Mouse (Mus musculus) liver, embryonic 14.5 days (tissue): ENCODE results near the gene Tpst1. TPM values are rescaled to one million over a fixed set of nuclear protein-coding genes. Genes with fewer than 3 reads are reported as not detected.

Experiments
- ATAC-seq: fragments of 200-750 bp; cut with Nextera tagmentation; 2 replicates; pipeline ENCODE4 v1.8.0; 2017; ENCODE audit warnings: moderate number of reproducible peaks, mild to moderate bottlenecking, moderate library complexity; ENCODE audit not compliant: insufficient read depth
- DNase-seq, 3 experiments: peaks; one replicate each; pipeline ENCODE4 v3.0.0-alpha.2; 2012 to 2013; ENCODE audit warnings: low read depth in 3 of 3, low spot score in 3 of 3
- H3K27ac ChIP-seq: fragments of 300-500 bp; sonication (generic); 2 replicates; pipeline ENCODE4 v1.5.1; 2014; ENCODE audit warnings: moderate library complexity, mild to moderate bottlenecking, control low read depth, inconsistent platforms
- H3K27me3 ChIP-seq: fragments of 300-500 bp; sonication (generic); 2 replicates; pipeline ENCODE4 v1.6.1; 2014; ENCODE audit warnings: mild to moderate bottlenecking, low read length, moderate library complexity; ENCODE audit not compliant: control insufficient read depth, insufficient read depth
- H3K36me3 ChIP-seq: fragments of 300-500 bp; sonication (generic); replicated peaks from 2 replicates; pipeline ENCODE4 v1.6.1; 2014; ENCODE audit warnings: low read depth; ENCODE audit not compliant: control insufficient read depth, insufficient read depth
- H3K4me1 ChIP-seq, 2 experiments: fragments of 200-500 bp in 1 of 2; fragments of 300-500 bp in 1 of 2; sonication (generic) in 1 of 2; replicated peaks; 2 replicates each; pipeline ENCODE4 v1.6.1; 2012 to 2014; ENCODE audit warnings: antibody characterized with exemption in 1 of 2, inconsistent platforms in 1 of 2, low read length in 1 of 2; ENCODE audit not compliant: control insufficient read depth in 2 of 2, insufficient read depth in 2 of 2
- H3K4me2 ChIP-seq: fragments of 300-500 bp; sonication (generic); 2 replicates; pipeline ENCODE4 v1.6.1; 2014; ENCODE audit warnings: low read depth, mild to moderate bottlenecking, control low read depth, moderate library complexity
- H3K4me3 ChIP-seq, 2 experiments: fragments of 200-500 bp in 1 of 2; fragments of 300-500 bp in 1 of 2; sonication (generic) in 1 of 2; 2 replicates each; pipeline ENCODE4 v1.5.1; 2012 to 2014; ENCODE audit warnings: low read depth in 2 of 2, low read length in 2 of 2, mild to moderate bottlenecking in 2 of 2, control low read depth in 1 of 2, inconsistent platforms in 1 of 2, moderate library complexity in 1 of 2; ENCODE audit not compliant: insufficient read depth in 1 of 2
- H3K9ac ChIP-seq: fragments of 300-500 bp; sonication (generic); replicated peaks from 2 replicates; pipeline ENCODE4 v1.6.1; 2014; ENCODE audit warnings: mild to moderate bottlenecking, control low read depth, moderate library complexity
- H3K9me3 ChIP-seq: fragments of 300-500 bp; sonication (generic); 2 replicates; pipeline ENCODE4 v1.6.1; 2016; ENCODE audit warnings: low read length, mixed read lengths; ENCODE audit not compliant: control insufficient read depth
- CTCF ChIP-seq: IDR thresholded peaks from 2 replicates; pipeline ENCODE4 v1.5.1; 2016; ENCODE audit warnings: antibody characterized with exemption, low read depth, control low read depth
- EP300 ChIP-seq: IDR thresholded peaks from 2 replicates; pipeline ENCODE4 v1.6.1; 2016; ENCODE audit warnings: antibody characterized with exemption, low read depth
- WGBS: fragments of 180-500 bp; shearing (Covaris S2); extraction: QIAGEN DNeasy Blood & Tissue Kit; methylation state at CpG from one replicate; pipeline ENCODE4 v1.1.7; 2014; ENCODE audit not compliant: insufficient replicate concordance; 5-methylcytosine and 5-hydroxymethylcytosine counted together
- polyA plus RNA-seq, 2 experiments: library from polyadenylated mRNA; depleted of rRNA in 1 of 2; stranded (reverse) in 1 of 2; unstranded in 1 of 2; fragments of >200 nt; fragmentation: Nextera tagmentation in 1 of 2; extraction: Ambion mirVana in 1 of 2; gene quantifications; 2 replicates each; pipeline versions ENCODE4 v1.2.1 to v1.2.3; 2012 to 2014

The Tpst1 gene
- polyA plus RNA-seq, 2 experiments, result 10.0 to 22.8 TPM

DNA sequence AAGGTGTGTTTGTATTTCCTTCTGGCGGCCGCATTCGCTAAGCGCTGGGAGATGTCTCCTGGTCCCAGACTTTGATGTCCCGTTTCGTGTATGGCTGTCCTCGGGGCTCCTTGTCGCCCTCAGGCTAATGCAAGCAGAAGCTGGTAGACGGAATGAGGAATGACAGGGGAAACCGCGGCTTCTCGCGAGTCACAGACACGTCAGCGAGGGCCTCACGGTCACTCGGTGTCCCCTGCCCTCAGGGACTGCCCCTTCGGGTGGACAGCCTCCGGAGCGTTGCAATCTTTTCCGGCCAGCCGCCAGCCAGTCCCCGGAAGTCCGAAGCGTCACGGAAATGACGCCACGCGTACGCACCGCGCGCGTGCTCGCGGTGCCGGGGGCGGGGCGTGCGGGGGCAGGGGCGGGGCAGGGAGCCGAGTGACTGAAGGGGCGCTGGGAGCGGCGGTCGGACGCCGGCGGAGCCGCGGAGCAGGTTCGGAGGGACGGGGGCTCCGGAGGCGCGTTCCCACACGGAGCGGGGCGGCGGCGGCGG is 98.4 kb downstream of the Tpst1 start, which contains the start of gene Rabgef1:
Gene Rabgef1 (plus strand): TSS at position 376 of the 532 bp plus-strand sequence.
- ATAC-seq (peak; percentile 89), DNase-seq (peak; percentile 75 to 80 (median 79))
- TF ChIP-seq CTCF (no peak; the same call in 1 of the 2 replicates), EP300 (peak; percentile 58; the same call in 1 of the 2 replicates)
- H3K36me3 ChIP-seq, result no peaks in the 10 kb centered on the region
- H3K9me3 ChIP-seq, result no peaks in the 10 kb centered on the region
- under 1% methylated on average over 61 of the region's 62 CpGs for WGBS
- H3K4me2 ChIP-seq, result peak within 1 kb of the TSS; percentile 90
- H3K4me3 ChIP-seq, result peak within 1 kb of the TSS; percentile 86 to 99
- peak within 1 kb of the TSS; percentile 92 for H3K9ac ChIP-seq
- H3K4me1 ChIP-seq, result peaks cover 38 to 42% of the 10 kb centered on the region in 2 experiments
- H3K27me3 ChIP-seq, result no peaks in the 10 kb centered on the region
- H3K27ac ChIP-seq, result peak within 1 kb of the TSS; percentile 98

DNA sequence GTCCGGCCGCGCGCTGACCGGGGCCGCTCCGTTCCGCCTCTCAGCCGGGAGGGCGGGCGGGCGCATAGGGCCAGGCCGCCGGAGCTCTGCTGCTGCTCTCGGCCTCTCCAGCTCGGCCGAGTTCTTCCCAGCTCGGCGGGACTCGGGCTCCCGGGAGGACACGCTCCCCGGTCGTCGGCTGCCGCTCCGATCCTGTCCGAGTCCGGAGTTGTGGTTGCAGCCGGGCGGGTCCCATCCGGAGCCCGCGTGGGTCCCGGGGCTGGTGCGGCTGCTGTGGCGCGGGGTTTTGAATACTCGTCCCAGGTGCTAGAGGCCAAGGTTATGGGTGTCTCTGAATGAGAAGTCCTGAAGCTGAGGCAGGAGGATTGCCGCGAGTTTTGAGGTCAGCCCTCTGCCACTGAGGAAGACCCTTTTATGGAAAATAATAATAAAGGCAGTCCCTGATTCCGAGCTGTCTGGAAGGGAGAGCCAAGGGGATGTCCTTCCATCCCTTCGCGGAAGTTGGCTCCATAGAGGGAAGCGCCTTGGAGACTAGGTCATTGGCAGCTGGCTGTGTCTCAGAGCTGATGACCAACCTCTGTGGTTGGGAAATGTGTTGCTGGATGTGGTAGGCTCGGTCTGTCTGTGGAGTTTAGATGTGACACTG is 99.0 kb downstream of the Tpst1 start:
- WGBS, result under 1% methylated on average over 39 of the region's 46 CpGs

DNA sequence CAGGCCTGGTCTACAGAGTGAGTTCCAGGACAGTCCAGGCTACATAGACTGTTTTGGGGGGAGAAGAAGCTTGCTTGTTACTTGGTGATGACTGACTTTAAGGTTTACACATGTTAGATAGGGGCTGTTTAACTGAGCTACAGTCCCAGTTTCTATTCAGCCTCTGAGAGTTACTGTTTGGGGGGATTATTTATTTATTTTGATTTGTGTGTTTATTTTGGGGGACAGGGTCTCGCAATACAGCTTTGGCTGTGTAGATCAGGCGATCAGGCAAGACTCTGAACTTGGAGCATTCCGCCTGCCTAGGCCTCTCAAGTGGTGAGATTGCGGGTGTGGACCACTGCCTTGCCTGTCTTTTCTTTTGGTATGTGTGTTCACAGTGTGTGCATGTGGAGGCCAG is 99.9 kb downstream of the Tpst1 start:
- peaks cover 38 to 41% of the 10 kb centered on the region in 2 experiments for H3K4me1 ChIP-seq
- peak overlapping the region; percentile 90 for H3K4me2 ChIP-seq
- WGBS, result 41% methylated on average over 4 of the region's 4 CpGs

More for the DNA sequence above, 99.0 kb downstream of the Tpst1 start:
- peaks cover 38 to 41% of the 10 kb centered on the region in 2 experiments for H3K4me1 ChIP-seq
- H3K4me2 ChIP-seq, result peak overlapping the region; percentile 90
- H3K9ac ChIP-seq, result peak overlapping the region; percentile 92
- peak overlapping the region; percentile 86 to 99 for H3K4me3 ChIP-seq
- no peaks in the 10 kb centered on the region for H3K36me3 ChIP-seq
- H3K27me3 ChIP-seq, result no peaks in the 10 kb centered on the region
- H3K9me3 ChIP-seq, result no peaks in the 10 kb centered on the region
- DNase-seq (peak in 2 of 3 experiments; percentile 36 to 44), ATAC-seq (no peak; the same call in 1 of the 2 replicates)
- peak overlapping the region; percentile 98 for H3K27ac ChIP-seq
- no peak for TF ChIP-seq CTCF

DNA sequence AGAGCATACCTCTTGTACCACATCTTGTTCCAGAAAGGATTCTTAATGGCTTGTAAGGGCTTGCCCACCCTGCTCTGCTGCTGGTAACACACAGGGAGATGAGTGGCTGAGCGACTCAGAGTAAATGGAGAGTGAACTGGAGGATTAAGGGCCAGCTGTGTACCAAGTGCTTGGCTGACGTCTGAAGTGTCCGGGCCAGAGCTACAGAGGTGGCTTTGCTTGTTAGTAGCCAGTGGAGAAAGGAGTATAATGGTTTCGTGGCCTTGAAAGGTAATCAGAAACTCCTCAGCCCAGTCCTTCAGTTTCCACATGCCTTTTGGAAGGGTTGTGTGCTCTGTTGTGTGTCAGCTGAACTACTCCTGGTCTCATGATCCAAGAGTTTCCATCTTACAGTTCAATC is 104.7 kb downstream of the Tpst1 start:
- ATAC-seq (no peak), DNase-seq (no peak)
- Histone ChIP-seq H3K9ac (no peak overlapping the region), H3K4me1 (peaks cover 23 to 27% of the 10 kb centered on the region in 2 experiments), H3K36me3 (no peaks in the 10 kb centered on the region), H3K27me3 (no peaks in the 10 kb centered on the region), H3K9me3 (no peaks in the 10 kb centered on the region), H3K4me3 (no peak overlapping the region), H3K4me2 (no peak overlapping the region), H3K27ac (no peak overlapping the region)
- TF ChIP-seq EP300 (no peak), CTCF (no peak)
- 78% methylated on average over 4 of the region's 4 CpGs for WGBS

More for the DNA sequence above, 99.9 kb downstream of the Tpst1 start:
- no peaks in the 10 kb centered on the region for H3K27me3 ChIP-seq
- TF ChIP-seq EP300 (no peak), CTCF (no peak)
- H3K9ac ChIP-seq, result peak overlapping the region; percentile 92
- H3K27ac ChIP-seq, result peak overlapping the region; percentile 98
- H3K4me3 ChIP-seq, result peak overlapping the region; percentile 86 to 99
- ATAC-seq (no peak), DNase-seq (no peak)
- no peaks in the 10 kb centered on the region for H3K36me3 ChIP-seq
- no peaks in the 10 kb centered on the region for H3K9me3 ChIP-seq

DNA sequence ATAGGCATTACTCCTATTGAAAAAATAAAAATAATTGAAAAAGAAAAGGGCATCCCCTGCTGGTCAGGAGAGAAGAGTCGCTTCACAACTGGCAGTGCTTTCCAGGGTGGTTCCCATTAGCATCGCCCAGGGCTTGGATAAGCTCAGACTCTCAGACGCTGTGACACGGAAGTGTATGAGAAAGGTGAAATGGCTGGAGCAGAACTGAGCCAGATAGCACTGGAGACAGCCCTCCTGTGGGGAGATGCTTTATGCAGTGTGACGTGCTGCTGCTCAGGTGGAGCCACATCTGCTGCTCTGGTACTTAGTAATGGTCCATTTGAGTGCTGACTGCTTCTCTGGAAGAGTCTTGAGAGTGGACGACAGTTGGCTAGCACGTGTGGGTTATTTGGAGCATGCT is 107.2 kb downstream of the Tpst1 start:
- Histone ChIP-seq H3K36me3 (no peaks in the 10 kb centered on the region; the same call in 1 of the 2 replicates), H3K9ac (no peak overlapping the region), H3K27ac (no peak overlapping the region), H3K9me3 (no peaks in the 10 kb centered on the region), H3K4me1 (peaks cover 19 to 27% of the 10 kb centered on the region in 2 experiments), H3K4me2 (no peak overlapping the region), H3K4me3 (no peak overlapping the region), H3K27me3 (no peaks in the 10 kb centered on the region)
- ATAC-seq, result no peak
- no peak for DNase-seq
- WGBS, result 77% methylated on average over 7 of the region's 7 CpGs
- TF ChIP-seq CTCF (peak; percentile 47), EP300 (no peak)
